Mouse (Mus musculus): ENCODE results near the gene Pomp. TPM values are rescaled to one million over a fixed set of nuclear protein-coding genes. Genes with fewer than 3 reads are reported as not detected.

Gene Pomp
- total and polyA plus RNA-seq, 2 experiments, result 71.0 to 233 TPM

GRCm38 (mm10) chr5:147826091-147826490 is 34.2 kb upstream of the Pomp start:
- Histone ChIP-seq H3K9ac (ENCODE audit: low read depth, low read length) (no peak overlapping the region), H3K79me2 (ENCODE audit: control insufficient read depth, insufficient read depth, low read length) (no peaks in the 10 kb centered on the region), H3K4me3 (ENCODE audit: insufficient read depth, low read depth, low read length) (no peak overlapping the region), H3K4me1 (ENCODE audit: control insufficient read depth, insufficient read depth, low read length) (no peaks in the 10 kb centered on the region; the same call in 1 of the 2 replicates), H3K27me3 (ENCODE audit: control insufficient read depth, insufficient read depth, low read length) (no peaks in the 10 kb centered on the region), H3K36me3 (ENCODE audit: control insufficient read depth, insufficient read depth, low read length) (no peaks in the 10 kb centered on the region), H3K27ac (replicated peaks; ENCODE audit: insufficient read depth, low read depth, low read length) (no peak overlapping the region)
- TF ChIP-seq CTCF (IDR thresholded peaks at IDR 0.05; ENCODE audit: low read depth, low read length) (no peak), POLR2A (IDR thresholded peaks at IDR 0.05; ENCODE audit: extremely low read depth, insufficient read depth, low read length) (no peak)
- DNase-seq (ENCODE audit: extremely low read depth, low read depth, low spot score), result no peak
- 62% methylated on average over 9 of the region's 9 CpGs for WGBS

- Histone ChIP-seq H3K4me3 (ENCODE audit: insufficient read depth, low read depth, low read length) (no peak overlapping the region), H3K27me3 (ENCODE audit: control insufficient read depth, insufficient read depth, low read length) (no peaks in the 10 kb centered on the region), H3K27ac (replicated peaks; ENCODE audit: insufficient read depth, low read depth, low read length) (no peak overlapping the region), H3K36me3 (ENCODE audit: control insufficient read depth, insufficient read depth, low read length) (no peaks in the 10 kb centered on the region), H3K79me2 (ENCODE audit: control insufficient read depth, insufficient read depth, low read length) (no peaks in the 10 kb centered on the region), H3K4me1 (ENCODE audit: control insufficient read depth, insufficient read depth, low read length) (no peaks in the 10 kb centered on the region; the same call in 1 of the 2 replicates), H3K9ac (ENCODE audit: low read depth, low read length) (no peak overlapping the region)
- WGBS, result 38% methylated on average over 5 of the region's 5 CpGs
- no peak for TF ChIP-seq CTCF (IDR thresholded peaks at IDR 0.05; ENCODE audit: low read depth, low read length)
- TF ChIP-seq POLR2A (IDR thresholded peaks at IDR 0.05; ENCODE audit: extremely low read depth, insufficient read depth, low read length), result no peak
- no peak for DNase-seq (ENCODE audit: extremely low read depth, low read depth, low spot score)
Measured at GRCm38 (mm10) chr5:147826546-147826945, 33.7 kb upstream of the Pomp start.

GRCm38 (mm10) chr5:147828846-147829245 is 31.4 kb upstream of the Pomp start:
- no peak overlapping the region for H3K27ac ChIP-seq (replicated peaks; ENCODE audit: insufficient read depth, low read depth, low read length)
- no peak overlapping the region for H3K9ac ChIP-seq (ENCODE audit: low read depth, low read length)
- TF ChIP-seq POLR2A (IDR thresholded peaks at IDR 0.05; ENCODE audit: extremely low read depth, insufficient read depth, low read length) (no peak), CTCF (IDR thresholded peaks at IDR 0.05; ENCODE audit: low read depth, low read length) (no peak)
- DNase-seq (ENCODE audit: extremely low read depth, low read depth, low spot score), result no peak
- no peaks in the 10 kb centered on the region for H3K79me2 ChIP-seq (ENCODE audit: control insufficient read depth, insufficient read depth, low read length)
- no peaks in the 10 kb centered on the region for H3K27me3 ChIP-seq (ENCODE audit: control insufficient read depth, insufficient read depth, low read length)
- 91% methylated on average over 8 of the region's 8 CpGs for WGBS
- H3K36me3 ChIP-seq (ENCODE audit: control insufficient read depth, insufficient read depth, low read length), result no peaks in the 10 kb centered on the region
- no peak overlapping the region for H3K4me3 ChIP-seq (ENCODE audit: insufficient read depth, low read depth, low read length)
- no peaks in the 10 kb centered on the region; the same call in 1 of the 2 replicates for H3K4me1 ChIP-seq (ENCODE audit: control insufficient read depth, insufficient read depth, low read length)

GRCm38 (mm10) chr5:147832842-147833241 is 27.4 kb upstream of the Pomp start:
- 51% methylated on average over 14 of the region's 14 CpGs for WGBS
- H3K27ac ChIP-seq (replicated peaks; ENCODE audit: insufficient read depth, low read depth, low read length), result no peak overlapping the region
- no peak overlapping the region for H3K9ac ChIP-seq (ENCODE audit: low read depth, low read length)
- H3K79me2 ChIP-seq (ENCODE audit: control insufficient read depth, insufficient read depth, low read length), result no peaks in the 10 kb centered on the region
- H3K4me1 ChIP-seq (ENCODE audit: control insufficient read depth, insufficient read depth, low read length), result no peaks in the 10 kb centered on the region
- no peak for DNase-seq (ENCODE audit: extremely low read depth, low read depth, low spot score)
- no peak for TF ChIP-seq POLR2A (IDR thresholded peaks at IDR 0.05; ENCODE audit: extremely low read depth, insufficient read depth, low read length)
- no peak for TF ChIP-seq CTCF (IDR thresholded peaks at IDR 0.05; ENCODE audit: low read depth, low read length)
- no peak overlapping the region for H3K4me3 ChIP-seq (ENCODE audit: insufficient read depth, low read depth, low read length)
- no peaks in the 10 kb centered on the region for H3K36me3 ChIP-seq (ENCODE audit: control insufficient read depth, insufficient read depth, low read length)
- no peaks in the 10 kb centered on the region for H3K27me3 ChIP-seq (ENCODE audit: control insufficient read depth, insufficient read depth, low read length)

GRCm38 (mm10) chr5:147834841-147835500 is 25.3 kb upstream of the Pomp start:
- TF ChIP-seq CTCF (IDR thresholded peaks at IDR 0.05; ENCODE audit: low read depth, low read length) (no peak), POLR2A (IDR thresholded peaks at IDR 0.05; ENCODE audit: extremely low read depth, insufficient read depth, low read length) (no peak)
- H3K27me3 ChIP-seq (ENCODE audit: control insufficient read depth, insufficient read depth, low read length), result no peaks in the 10 kb centered on the region
- H3K9ac ChIP-seq (ENCODE audit: low read depth, low read length), result no peak overlapping the region
- H3K27ac ChIP-seq (replicated peaks; ENCODE audit: insufficient read depth, low read depth, low read length), result no peak overlapping the region
- no peaks in the 10 kb centered on the region for H3K4me1 ChIP-seq (ENCODE audit: control insufficient read depth, insufficient read depth, low read length)
- no peak for DNase-seq (ENCODE audit: extremely low read depth, low read depth, low spot score)
- H3K36me3 ChIP-seq (ENCODE audit: control insufficient read depth, insufficient read depth, low read length), result no peaks in the 10 kb centered on the region
- no peak overlapping the region for H3K4me3 ChIP-seq (ENCODE audit: insufficient read depth, low read depth, low read length)
- 27% methylated on average over 17 of the region's 17 CpGs for WGBS
- no peaks in the 10 kb centered on the region for H3K79me2 ChIP-seq (ENCODE audit: control insufficient read depth, insufficient read depth, low read length)

GRCm38 (mm10) chr5:147839418-147839817 is 20.8 kb upstream of the Pomp start:
- 81% methylated on average over 12 of the region's 12 CpGs for WGBS
- Histone ChIP-seq H3K27ac (replicated peaks; ENCODE audit: insufficient read depth, low read depth, low read length) (no peak overlapping the region), H3K36me3 (ENCODE audit: control insufficient read depth, insufficient read depth, low read length) (no peaks in the 10 kb centered on the region), H3K79me2 (ENCODE audit: control insufficient read depth, insufficient read depth, low read length) (no peaks in the 10 kb centered on the region), H3K4me1 (ENCODE audit: control insufficient read depth, insufficient read depth, low read length) (no peaks in the 10 kb centered on the region), H3K27me3 (ENCODE audit: control insufficient read depth, insufficient read depth, low read length) (no peaks in the 10 kb centered on the region), H3K4me3 (ENCODE audit: insufficient read depth, low read depth, low read length) (no peak overlapping the region), H3K9ac (ENCODE audit: low read depth, low read length) (no peak overlapping the region)
- TF ChIP-seq CTCF (IDR thresholded peaks at IDR 0.05; ENCODE audit: low read depth, low read length), result no peak
- no peak for TF ChIP-seq POLR2A (IDR thresholded peaks at IDR 0.05; ENCODE audit: extremely low read depth, insufficient read depth, low read length)
- DNase-seq (ENCODE audit: extremely low read depth, low read depth, low spot score), result no peak
